Mouse (Mus musculus): ENCODE measurements at regions not wholly inside any gene's neighbourhood (a gene's known extent, or its start where the extent isn't known, plus 50 kb on each side); places are given as distances from the start of the nearest gene placed in this dataset.

DNA sequence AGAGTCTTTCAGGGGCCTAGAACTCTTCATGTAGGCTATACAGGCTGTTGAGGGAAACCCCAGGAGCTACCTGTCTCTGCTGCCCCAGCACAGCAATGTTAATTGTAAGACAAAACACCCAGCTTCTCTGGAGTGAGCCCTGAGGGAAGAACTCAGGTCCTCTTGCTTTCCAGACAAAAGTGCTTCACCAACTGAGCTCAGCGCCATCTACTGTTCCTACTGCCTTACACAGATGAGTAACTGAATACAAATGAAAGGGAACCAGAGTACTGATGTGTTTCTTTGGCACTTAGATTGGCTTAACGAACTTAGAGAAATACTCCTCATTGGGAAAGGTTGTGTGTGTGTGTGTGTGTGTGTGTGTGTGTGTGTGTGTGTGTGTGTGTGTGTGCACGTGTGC, 603.1 kb upstream of the Hs6st1 start:
- Histone ChIP-seq H3K4me3 (ENCODE audit: extremely low read depth, insufficient read depth, insufficient read length) (no peak overlapping the region), H3K27ac (ENCODE audit: insufficient read depth, low read length) (no peak overlapping the region), H3K36me3 (ENCODE audit: control insufficient read depth, insufficient read depth, low read length) (no peaks in the 10 kb centered on the region), H3K4me1 (ENCODE audit: control insufficient read depth, insufficient read depth, insufficient read length) (no peaks in the 10 kb centered on the region), H3K27me3 (ENCODE audit: control insufficient read depth, insufficient read depth, low read length) (no peaks in the 10 kb centered on the region)
- TF ChIP-seq POLR2A (IDR thresholded peaks at IDR 0.05; ENCODE audit: low read depth, low read length) (no peak), CTCF (IDR thresholded peaks at IDR 0.05; ENCODE audit: extremely low read depth, insufficient read depth, insufficient read length, insufficient replicate concordance) (no peak)
- WGBS: 58% methylated on average over 3 of the region's 3 CpGs
- no peak for DNase-seq (ENCODE audit: low read depth in 1 of 2, low spot score in 2 of 2)

DNA sequence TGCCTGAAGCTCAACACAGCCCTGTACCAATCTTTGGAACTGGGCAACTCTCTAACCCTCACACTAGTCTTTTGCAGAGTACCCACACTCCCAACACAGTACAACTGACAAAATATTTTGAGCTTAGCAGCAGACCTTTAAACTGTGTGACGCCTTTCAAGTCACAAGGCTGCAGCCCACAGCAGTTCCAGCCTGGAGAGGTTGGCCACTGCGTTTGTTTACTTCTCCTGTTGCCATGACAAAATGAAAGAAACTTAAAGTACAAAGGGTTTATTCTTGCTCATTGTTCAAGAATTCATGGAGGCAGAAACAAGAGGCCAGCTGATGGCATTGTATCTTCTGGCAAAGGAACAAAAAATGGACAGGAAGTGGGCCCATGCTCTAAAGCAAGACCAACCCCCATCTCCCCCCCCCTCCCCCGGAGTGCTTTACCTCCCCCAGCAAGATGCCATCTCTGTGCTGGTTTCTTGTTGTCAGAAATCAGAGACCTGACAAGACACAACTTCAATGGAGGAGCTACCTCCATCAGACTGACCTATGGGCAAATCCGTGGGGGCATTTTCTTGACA, 598.9 kb upstream of the Hs6st1 start:
- Histone ChIP-seq H3K36me3 (ENCODE audit: control insufficient read depth, insufficient read depth, low read length) (no peaks in the 10 kb centered on the region), H3K4me3 (ENCODE audit: extremely low read depth, insufficient read depth, insufficient read length) (no peak overlapping the region), H3K27ac (ENCODE audit: insufficient read depth, low read length) (no peak overlapping the region), H3K4me1 (ENCODE audit: control insufficient read depth, insufficient read depth, insufficient read length) (no peaks in the 10 kb centered on the region), H3K27me3 (ENCODE audit: control insufficient read depth, insufficient read depth, low read length) (no peaks in the 10 kb centered on the region)
- WGBS: 76% methylated on average over 4 of the region's 4 CpGs
- no peak for DNase-seq (ENCODE audit: low read depth in 1 of 2, low spot score in 2 of 2)
- no peak for TF ChIP-seq CTCF (IDR thresholded peaks at IDR 0.05; ENCODE audit: extremely low read depth, insufficient read depth, insufficient read length, insufficient replicate concordance)
- TF ChIP-seq POLR2A (IDR thresholded peaks at IDR 0.05; ENCODE audit: low read depth, low read length): no peak

DNA sequence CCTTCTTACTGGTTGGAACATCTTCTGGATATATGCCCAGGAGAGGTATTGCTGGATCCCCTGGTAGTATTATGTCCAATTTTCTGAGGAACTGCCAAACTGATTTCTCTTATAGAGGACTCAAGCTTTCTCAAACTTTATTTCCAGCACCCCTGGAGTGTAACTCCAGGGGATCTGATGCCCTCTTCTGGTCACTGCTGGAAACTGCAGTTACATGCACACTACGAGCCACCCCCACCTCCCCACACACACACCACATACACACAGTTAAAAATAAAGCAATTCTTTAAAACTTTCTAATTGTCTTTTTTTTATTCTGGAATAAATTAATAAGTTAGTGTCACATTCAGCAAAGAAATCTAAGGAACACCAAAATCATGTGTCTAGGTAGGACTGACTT, 589.9 kb upstream of the Hs6st1 start:
- no peak for DNase-seq (ENCODE audit: low read depth in 1 of 2, low spot score in 2 of 2)
- TF ChIP-seq POLR2A (IDR thresholded peaks at IDR 0.05; ENCODE audit: low read depth, low read length) (no peak), CTCF (IDR thresholded peaks at IDR 0.05; ENCODE audit: extremely low read depth, insufficient read depth, insufficient read length, insufficient replicate concordance) (no peak)
- Histone ChIP-seq H3K27me3 (ENCODE audit: control insufficient read depth, insufficient read depth, low read length) (no peaks in the 10 kb centered on the region), H3K4me1 (ENCODE audit: control insufficient read depth, insufficient read depth, insufficient read length) (no peaks in the 10 kb centered on the region), H3K27ac (ENCODE audit: insufficient read depth, low read length) (no peak overlapping the region), H3K4me3 (ENCODE audit: extremely low read depth, insufficient read depth, insufficient read length) (no peak overlapping the region), H3K36me3 (ENCODE audit: control insufficient read depth, insufficient read depth, low read length) (no peaks in the 10 kb centered on the region)
- 87% methylated on average over 1 of the region's 1 CpGs for WGBS

DNA sequence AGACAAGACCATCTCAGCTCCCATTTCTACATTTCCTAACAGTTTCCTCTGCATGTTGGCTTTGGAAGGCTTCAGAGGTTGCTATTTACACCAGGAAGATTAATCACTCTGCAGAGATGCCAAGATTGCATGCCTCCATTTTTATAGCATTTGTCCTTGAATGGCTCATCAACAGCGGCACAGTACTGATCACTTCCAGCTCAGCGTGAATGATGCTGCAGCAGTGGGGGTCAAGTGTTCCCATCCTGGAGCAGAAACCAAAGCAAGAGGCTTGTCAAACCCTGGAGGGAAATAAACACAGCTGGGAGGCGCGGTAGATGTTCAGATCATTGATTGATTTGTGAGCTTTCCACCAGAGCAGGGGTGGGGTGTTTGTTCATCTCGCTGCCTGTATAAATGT, 572.2 kb upstream of the Hs6st1 start:
- Histone ChIP-seq H3K4me3 (ENCODE audit: extremely low read depth, insufficient read depth, insufficient read length) (no peak overlapping the region), H3K36me3 (ENCODE audit: control insufficient read depth, insufficient read depth, low read length) (no peaks in the 10 kb centered on the region), H3K27ac (ENCODE audit: insufficient read depth, low read length) (no peak overlapping the region), H3K4me1 (ENCODE audit: control insufficient read depth, insufficient read depth, insufficient read length) (no peaks in the 10 kb centered on the region), H3K27me3 (ENCODE audit: control insufficient read depth, insufficient read depth, low read length) (no peaks in the 10 kb centered on the region)
- TF ChIP-seq POLR2A (IDR thresholded peaks at IDR 0.05; ENCODE audit: low read depth, low read length): no peak
- no peak for TF ChIP-seq CTCF (IDR thresholded peaks at IDR 0.05; ENCODE audit: extremely low read depth, insufficient read depth, insufficient read length, insufficient replicate concordance)
- DNase-seq (ENCODE audit: low read depth in 1 of 2, low spot score in 2 of 2): no peak
- WGBS: 80% methylated on average over 5 of the region's 5 CpGs

DNA sequence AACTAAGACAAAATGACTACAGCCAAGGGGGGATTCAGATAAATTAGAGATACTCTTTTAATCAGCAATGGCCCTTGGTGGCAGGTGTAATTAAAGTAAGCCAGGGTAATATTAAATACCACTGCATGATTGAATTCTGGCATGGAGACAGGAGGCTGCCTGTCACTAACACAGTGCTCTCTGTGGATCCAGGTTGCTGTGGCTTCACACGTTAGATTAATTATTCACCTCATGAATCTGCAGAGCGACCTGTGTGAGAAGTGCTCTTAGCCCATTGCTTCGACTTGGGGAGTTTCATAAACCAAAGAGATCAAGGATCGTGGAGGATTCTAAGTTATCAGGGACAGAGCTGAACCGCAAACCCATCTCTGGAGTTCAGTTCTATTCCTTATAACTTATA, 545.2 kb upstream of the Hs6st1 start:
- no peak overlapping the region for H3K4me3 ChIP-seq (ENCODE audit: extremely low read depth, insufficient read depth, insufficient read length)
- no peaks in the 10 kb centered on the region for H3K4me1 ChIP-seq (ENCODE audit: control insufficient read depth, insufficient read depth, insufficient read length)
- no peaks in the 10 kb centered on the region for H3K27me3 ChIP-seq (ENCODE audit: control insufficient read depth, insufficient read depth, low read length)
- TF ChIP-seq CTCF (IDR thresholded peaks at IDR 0.05; ENCODE audit: extremely low read depth, insufficient read depth, insufficient read length, insufficient replicate concordance) (no peak), POLR2A (IDR thresholded peaks at IDR 0.05; ENCODE audit: low read depth, low read length) (no peak)
- no peak overlapping the region for H3K27ac ChIP-seq (ENCODE audit: insufficient read depth, low read length)
- no peaks in the 10 kb centered on the region for H3K36me3 ChIP-seq (ENCODE audit: control insufficient read depth, insufficient read depth, low read length)
- no peak for DNase-seq (ENCODE audit: low read depth in 1 of 2, low spot score in 2 of 2)
- 83% methylated on average over 5 of the region's 5 CpGs for WGBS

DNA sequence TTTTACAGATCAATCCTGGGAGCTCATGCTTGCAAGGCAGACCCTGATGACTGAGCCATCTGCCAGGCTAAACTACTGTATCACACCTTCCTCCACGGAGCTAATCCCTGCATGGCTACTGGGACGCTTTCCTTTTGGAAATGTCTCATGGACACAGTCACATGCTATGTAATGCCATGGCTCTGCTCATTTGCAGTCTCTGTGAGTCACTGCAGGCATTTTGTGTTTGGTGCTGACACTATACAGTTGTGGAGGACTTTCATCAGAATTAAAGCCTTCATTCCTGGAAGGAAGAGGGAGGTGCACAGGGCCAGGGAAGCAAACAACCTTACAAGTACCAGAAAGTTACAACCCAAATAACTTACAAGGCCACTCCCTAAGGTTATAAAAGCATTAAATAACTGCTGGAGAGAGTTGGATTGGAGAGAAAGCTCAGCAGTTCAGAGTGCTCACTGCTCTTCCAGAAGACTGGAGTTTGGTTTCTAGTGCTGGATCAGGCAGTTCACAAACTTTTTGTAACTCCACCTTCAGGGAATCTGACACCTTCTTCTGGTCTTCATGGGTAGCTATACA, 544.3 kb upstream of the Hs6st1 start:
- no peaks in the 10 kb centered on the region for H3K36me3 ChIP-seq (ENCODE audit: control insufficient read depth, insufficient read depth, low read length)
- no peaks in the 10 kb centered on the region for H3K27me3 ChIP-seq (ENCODE audit: control insufficient read depth, insufficient read depth, low read length)
- DNase-seq (ENCODE audit: low read depth in 1 of 2, low spot score in 2 of 2): no peak
- no peak overlapping the region for H3K4me3 ChIP-seq (ENCODE audit: extremely low read depth, insufficient read depth, insufficient read length)
- H3K4me1 ChIP-seq (ENCODE audit: control insufficient read depth, insufficient read depth, insufficient read length): no peaks in the 10 kb centered on the region
- WGBS: 80% methylated on average over 2 of the region's 2 CpGs
- no peak for TF ChIP-seq CTCF (IDR thresholded peaks at IDR 0.05; ENCODE audit: extremely low read depth, insufficient read depth, insufficient read length, insufficient replicate concordance)
- TF ChIP-seq POLR2A (IDR thresholded peaks at IDR 0.05; ENCODE audit: low read depth, low read length): no peak
- H3K27ac ChIP-seq (ENCODE audit: insufficient read depth, low read length): no peak overlapping the region

DNA sequence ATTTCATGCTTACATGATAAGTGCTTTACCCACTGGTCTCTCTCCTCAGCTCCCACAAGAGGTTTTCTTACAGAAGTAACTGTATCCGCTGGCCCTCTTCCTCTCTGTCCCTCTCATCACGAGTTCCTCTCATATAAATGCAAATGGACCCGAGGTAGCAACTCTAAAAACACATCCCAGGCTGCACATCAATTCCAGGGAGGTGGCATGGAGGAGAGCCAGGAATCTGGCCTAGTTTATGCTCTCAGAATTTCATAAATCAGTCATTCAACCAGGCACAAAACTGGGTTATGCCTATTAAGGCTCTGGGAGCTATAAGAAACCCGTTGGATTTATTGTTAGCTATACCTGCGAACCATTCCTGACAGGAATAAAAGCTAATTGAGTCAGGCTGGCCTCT, 543.4 kb upstream of the Hs6st1 start:
- 65% methylated on average over 5 of the region's 5 CpGs for WGBS
- no peak for TF ChIP-seq CTCF (IDR thresholded peaks at IDR 0.05; ENCODE audit: extremely low read depth, insufficient read depth, insufficient read length, insufficient replicate concordance)
- no peak for TF ChIP-seq POLR2A (IDR thresholded peaks at IDR 0.05; ENCODE audit: low read depth, low read length)
- no peaks in the 10 kb centered on the region for H3K4me1 ChIP-seq (ENCODE audit: control insufficient read depth, insufficient read depth, insufficient read length)
- no peaks in the 10 kb centered on the region for H3K36me3 ChIP-seq (ENCODE audit: control insufficient read depth, insufficient read depth, low read length)
- no peak overlapping the region for H3K4me3 ChIP-seq (ENCODE audit: extremely low read depth, insufficient read depth, insufficient read length)
- DNase-seq (ENCODE audit: low read depth in 1 of 2, low spot score in 2 of 2): no peak
- no peak overlapping the region for H3K27ac ChIP-seq (ENCODE audit: insufficient read depth, low read length)
- H3K27me3 ChIP-seq (ENCODE audit: control insufficient read depth, insufficient read depth, low read length): no peaks in the 10 kb centered on the region
